Mouse (Mus musculus): ENCODE results near the gene Rbfox3.

- no peak for TF ChIP-seq CTCF (IDR thresholded peaks at IDR 0.05)
- TF ChIP-seq EP300 (IDR thresholded peaks at IDR 0.05): no peak
These were observed 189.5 kb downstream of the Rbfox3 start for GRCm38 (mm10) chr11:118721898-118722297.

All from lung, postnatal 0 days (tissue).